Comparison of ENCODE assay signal across 8 mouse cellular contexts in the genomic region with DNA sequence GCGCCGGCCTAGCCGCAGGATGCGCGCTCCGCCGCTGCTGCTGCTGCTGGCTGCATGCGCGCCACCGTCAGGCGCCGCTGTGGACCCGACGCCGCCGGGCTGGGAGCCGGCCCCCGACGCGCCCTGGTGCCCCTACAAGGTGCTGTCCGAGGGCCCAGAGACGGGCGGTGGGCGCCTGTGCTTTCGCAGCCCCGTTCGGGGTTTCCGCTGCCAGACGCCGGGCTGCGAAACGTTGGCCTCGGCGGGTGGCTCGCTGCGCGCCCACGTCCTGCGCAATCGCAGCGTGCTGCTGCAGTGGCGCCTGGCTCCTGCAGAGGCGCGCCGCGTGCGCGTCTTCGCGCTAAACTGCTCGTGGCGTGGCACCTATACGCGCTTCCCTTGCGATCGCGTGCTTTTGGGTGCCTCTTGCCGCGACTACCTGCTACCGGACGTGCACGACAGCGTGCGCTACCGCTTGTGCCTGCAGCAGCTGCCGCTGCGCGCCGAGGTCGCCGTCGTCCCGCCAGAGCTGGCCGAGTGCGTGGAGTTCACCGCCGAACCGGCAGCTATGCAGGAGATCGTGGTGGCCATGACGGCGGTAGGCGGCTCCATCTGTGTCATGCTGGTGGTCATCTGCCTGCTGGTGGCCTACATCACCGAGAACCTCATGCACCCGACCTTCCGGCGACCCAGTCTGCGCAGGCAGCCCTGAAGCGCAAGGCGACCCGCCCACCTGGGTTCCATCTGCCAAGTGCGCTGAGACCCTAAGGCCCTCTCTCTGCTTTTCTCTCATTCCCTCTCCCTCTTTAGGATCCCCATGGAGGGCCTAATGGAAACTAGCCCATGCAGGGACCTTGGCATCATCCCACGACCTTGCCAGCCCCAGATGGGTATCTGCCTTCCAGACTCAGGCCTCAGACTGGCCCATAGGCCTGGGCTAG. TPM values are rescaled to one million over a fixed set of nuclear protein-coding genes. Genes with fewer than 3 reads are reported as not detected.
DNase-seq lines count a peak whose midpoint lies in the region; ATAC-seq and TF ChIP-seq lines count a peak whose summit lies in the region.

No protein-coding gene starts in this region.

- TF ChIP-seq POLR2A in cerebellum, adult 2 months (IDR thresholded peaks at IDR 0.05; ENCODE audit: borderline replicate concordance, insufficient read depth, low read length), result peak; percentile 43
- TF ChIP-seq POLR2A in thymus, adult 2 months (IDR thresholded peaks at IDR 0.05; ENCODE audit: control insufficient read depth, extremely low read depth, insufficient read depth, low read length, poor library complexity), result no peak

- H3K4me1 ChIP-seq in G1E (ENCODE audit: insufficient read depth, low read depth, low read length), result peaks cover 34% of the 10 kb centered on the region
- H3K4me1 ChIP-seq in cerebellum, adult 2 months (ENCODE audit: control insufficient read depth, insufficient read depth, low read length), result peaks cover 29% of the 10 kb centered on the region
- H3K4me1 ChIP-seq in hindbrain, embryonic 11.5 days (replicated peaks; ENCODE audit: control insufficient read depth, insufficient read depth, low read length), result no peaks in the 10 kb centered on the region; the same call in 1 of the 2 replicates
- peaks cover 4% of the 10 kb centered on the region; the same call in 1 of the 2 replicates for H3K4me1 ChIP-seq in lung, postnatal 0 days (ENCODE audit: insufficient read depth, low read depth, low read length)
- H3K4me1 ChIP-seq in thymus, adult 2 months (replicated peaks; ENCODE audit: control insufficient read depth, insufficient read depth, low read length), result peaks cover 14% of the 10 kb centered on the region

- H3K27me3 ChIP-seq in G1E (ENCODE audit: insufficient read depth, low read length), result peaks cover 43% of the 10 kb centered on the region
- no peaks in the 10 kb centered on the region for H3K27me3 ChIP-seq in cerebellum, adult 2 months (ENCODE audit: control insufficient read depth, insufficient read depth, low read length)
- H3K27me3 ChIP-seq in hindbrain, embryonic 11.5 days (ENCODE audit: control insufficient read depth, insufficient read depth, low read length), result peaks cover 12% of the 10 kb centered on the region
- no peaks in the 10 kb centered on the region; the same call in none of the 2 replicates for H3K27me3 ChIP-seq in lung, postnatal 0 days (replicated peaks; ENCODE audit: insufficient read depth, low read length)
- H3K27me3 ChIP-seq in thymus, adult 2 months (ENCODE audit: control insufficient read depth, insufficient read depth, low read length), result no peaks in the 10 kb centered on the region

- TF ChIP-seq EP300 in lung, postnatal 0 days (IDR thresholded peaks at IDR 0.05), result no peak

- ATAC-seq in G1E (ENCODE audit: extremely low read depth, insufficient number of reproducible peaks, low FRiP score, poor library complexity, severe bottlenecking), result no peak
- peak; percentile 64 for ATAC-seq in frontal cortex, adult (ENCODE audit: low TSS enrichment)
- peak; percentile 69; the same call in 1 of the 2 replicates for ATAC-seq in hindbrain, embryonic 11.5 days (ENCODE audit: low FRiP score)
- peak; percentile 80 for ATAC-seq in lung, postnatal 0 days

- peak overlapping the region; percentile 80 for H3K9ac ChIP-seq in hindbrain, embryonic 11.5 days (ENCODE audit: low read depth, low read length)
- peak overlapping the region; percentile 32 for H3K9ac ChIP-seq in lung, postnatal 0 days (replicated peaks; ENCODE audit: low read depth)

- peak overlapping the region; percentile 63 for H3K4me3 ChIP-seq in G1E (ENCODE audit: low read depth, low read length)
- peak overlapping the region; percentile 57 for H3K4me3 ChIP-seq in cerebellum, adult 2 months (replicated peaks; ENCODE audit: insufficient read depth, low read depth, low read length)
- H3K4me3 ChIP-seq in hindbrain, embryonic 11.5 days (ENCODE audit: low read depth, low read length), result peak overlapping the region; percentile 67
- peak overlapping the region; percentile 62 for H3K4me3 ChIP-seq in lung, postnatal 0 days (ENCODE audit: low read depth, low read length)
- H3K4me3 ChIP-seq in thymus, adult 2 months (ENCODE audit: control insufficient read depth, insufficient read depth, low read length), result peak overlapping the region; percentile 66

- WGBS in cerebellum, adult 2 months, result 2% methylated on average over 92 of the region's 92 CpGs
- whole genome bisulfite sequencing in hindbrain, embryonic 11.5 days, result 1% methylated on average over 78 of the region's 92 CpGs
- WGBS in lung, postnatal 0 days, result 3% methylated on average over 87 of the region's 92 CpGs
- WGBS in thymus, adult 2 months, result 2% methylated on average over 92 of the region's 92 CpGs

- no peak for DNase-seq in G1E (ENCODE audit: low spot score)
- peak; percentile 79 to 84 for DNase-seq in cerebellum, adult 2 months
- DNase-seq in hindbrain, embryonic 11.5 days (ENCODE audit: low spot score), result peak; percentile 76
- DNase-seq in layer of hippocampus, postnatal 25 days (ENCODE audit: extremely low spot score in 1 of 2, low spot score in 1 of 2), result peak; percentile 63 to 80
- peak; percentile 64 for DNase-seq in lung, postnatal 0 days (ENCODE audit: low spot score)
- DNase-seq in ovary, postnatal 10 days (ENCODE audit: low spot score), result peak; percentile 34
- peak; percentile 78 for DNase-seq in thymus, adult 2 months

- H3K27ac ChIP-seq in cerebellum, adult 2 months (ENCODE audit: insufficient read depth, low read length), result peak overlapping the region; percentile 96
- peak overlapping the region; percentile 69; the same call in 1 of the 2 replicates for H3K27ac ChIP-seq in hindbrain, embryonic 11.5 days (ENCODE audit: low read depth, low read length)
- H3K27ac ChIP-seq in lung, postnatal 0 days (ENCODE audit: low read length), result no peak overlapping the region
- 0 out of 2 replicates have a peak overlapping the region, but pooled peaks have one; percentile 1 for H3K27ac ChIP-seq in thymus, adult 2 months (ENCODE audit: control insufficient read depth, insufficient read depth, low read length)

- peak overlapping the region; percentile 93 for H3K4me2 ChIP-seq in hindbrain, embryonic 11.5 days (replicated peaks; ENCODE audit: low read depth, low read length)
- peak overlapping the region; percentile 96 for H3K4me2 ChIP-seq in lung, postnatal 0 days (replicated peaks; ENCODE audit: low read depth, low read length)

- no peak for TF ChIP-seq CTCF in G1E (IDR thresholded peaks at IDR 0.05; ENCODE audit: low read depth, low read length)
- TF ChIP-seq CTCF in cerebellum, adult 2 months (IDR thresholded peaks at IDR 0.05; ENCODE audit: borderline replicate concordance, insufficient read depth, low read depth, low read length), result no peak; the same call in 1 of the 2 replicates
- TF ChIP-seq CTCF in lung, postnatal 0 days (IDR thresholded peaks at IDR 0.05), result peak; percentile 68
- peak; percentile 33; the same call in 1 of the 2 replicates for TF ChIP-seq CTCF in thymus, adult 2 months (IDR thresholded peaks at IDR 0.05; ENCODE audit: borderline replicate concordance, control insufficient read depth, extremely low read depth, insufficient read depth, low read length, poor library complexity)

- H3K36me3 ChIP-seq in G1E (replicated peaks), result no peaks in the 10 kb centered on the region
- no peaks in the 10 kb centered on the region for H3K36me3 ChIP-seq in hindbrain, embryonic 11.5 days (ENCODE audit: control insufficient read depth, insufficient read depth, low read length)
- H3K36me3 ChIP-seq in lung, postnatal 0 days (ENCODE audit: insufficient read depth, low read length), result no peaks in the 10 kb centered on the region
- no peaks in the 10 kb centered on the region for H3K36me3 ChIP-seq in thymus, adult 2 months (ENCODE audit: control insufficient read depth, insufficient read depth, low read length)

- H3K9me3 ChIP-seq in G1E (replicated peaks), result peaks cover 13% of the 10 kb centered on the region
- H3K9me3 ChIP-seq in hindbrain, embryonic 11.5 days (ENCODE audit: control insufficient read depth, low read length), result no peaks in the 10 kb centered on the region
- H3K9me3 ChIP-seq in lung, postnatal 0 days (ENCODE audit: low read length), result no peaks in the 10 kb centered on the region

RNA-seq across cellular contexts. Expression of a gene that starts 0.6 kb away (rescaled TPM):
- total RNA-seq in G1E (2014; fragmentation: Nextera tagmentation) (not detected in 2 replicates), G1E (2017) (0.12 and 0.16 TPM in 2 replicates)
- not detected in 2 replicates for polyA plus RNA-seq in G1E (2012)
- polyA plus RNA-seq in cerebellum, adult 2 months (2012; rRNA removed), result 112 and 114 TPM in 2 replicates
- 1.6 and 1.8 TPM in 2 replicates for polyA plus RNA-seq in hindbrain, embryonic 11.5 days (2014; fragmentation: Nextera tagmentation; extraction: Ambion mirVana)
- total RNA-seq in layer of hippocampus, postnatal 25 days (2021), result 10 to 100 TPM; 23.9 to 27.5 TPM
- 3.3 and 3.6 TPM in 2 replicates for polyA plus RNA-seq in lung, postnatal 0 days (2015; fragmentation: Nextera tagmentation; extraction: Ambion mirVana)
- polyA plus RNA-seq in thymus, adult 2 months (2012; rRNA removed), result 17.4 and 18.5 TPM in 2 replicates

RNA-seq across cellular contexts. Expression of a gene that starts 9.9 kb away (rescaled TPM):
- total RNA-seq in G1E (2014; fragmentation: Nextera tagmentation) (195 and 204 TPM in 2 replicates), G1E (2017) (184 and 186 TPM in 2 replicates)
- polyA plus RNA-seq in G1E (2012), result 74.7 and 91.4 TPM in 2 replicates
- 141 and 152 TPM in 2 replicates for polyA plus RNA-seq in cerebellum, adult 2 months (2012; rRNA removed)
- polyA plus RNA-seq in hindbrain, embryonic 11.5 days (2014; fragmentation: Nextera tagmentation; extraction: Ambion mirVana), result 165 and 168 TPM in 2 replicates
- total RNA-seq in layer of hippocampus, postnatal 25 days (2021), result 10 to 100 TPM; 78.8 to 84.0 TPM
- polyA plus RNA-seq in lung, postnatal 0 days (2015; fragmentation: Nextera tagmentation; extraction: Ambion mirVana), result 166 and 178 TPM in 2 replicates
- polyA plus RNA-seq in thymus, adult 2 months (2012; rRNA removed), result 184 and 186 TPM in 2 replicates

RNA-seq across cellular contexts. Expression of a gene that starts 25.7 kb away (rescaled TPM):
- total RNA-seq in G1E (2014; fragmentation: Nextera tagmentation), result 5.8 and 9.6 TPM in 2 replicates
- 16.7 and 17.3 TPM in 2 replicates for total RNA-seq in G1E (2017)
- 36.0 and 36.9 TPM in 2 replicates for polyA plus RNA-seq in G1E (2012)
- polyA plus RNA-seq in cerebellum, adult 2 months (2012; rRNA removed), result 146 and 152 TPM in 2 replicates
- polyA plus RNA-seq in hindbrain, embryonic 11.5 days (2014; fragmentation: Nextera tagmentation; extraction: Ambion mirVana), result 9.9 and 12.5 TPM in 2 replicates
- total RNA-seq in layer of hippocampus, postnatal 25 days (2021), result 100 to 1,000 TPM in 1 of 2 experiments, 10 to 100 TPM in 1; 96.6 to 109 TPM
- 16.3 and 19.8 TPM in 2 replicates for polyA plus RNA-seq in lung, postnatal 0 days (2015; fragmentation: Nextera tagmentation; extraction: Ambion mirVana)
- polyA plus RNA-seq in thymus, adult 2 months (2012; rRNA removed), result 91.2 and 99.7 TPM in 2 replicates

RNA-seq across cellular contexts. Expression of a gene that starts 39.9 kb away (rescaled TPM):
- total RNA-seq in G1E (2014; fragmentation: Nextera tagmentation) (0.58 and 0.68 TPM in 2 replicates), G1E (2017) (0.55 and 0.64 TPM in 2 replicates)
- polyA plus RNA-seq in G1E (2012), result 0.94 and 0.98 TPM in 2 replicates
- 123 and 133 TPM in 2 replicates for polyA plus RNA-seq in cerebellum, adult 2 months (2012; rRNA removed)
- 0.73 and 0.91 TPM in 2 replicates for polyA plus RNA-seq in hindbrain, embryonic 11.5 days (2014; fragmentation: Nextera tagmentation; extraction: Ambion mirVana)
- total RNA-seq in layer of hippocampus, postnatal 25 days (2021), result 10 to 100 TPM; 38.0 to 39.7 TPM
- 0.58 and 0.63 TPM in 2 replicates for polyA plus RNA-seq in lung, postnatal 0 days (2015; fragmentation: Nextera tagmentation; extraction: Ambion mirVana)
- polyA plus RNA-seq in thymus, adult 2 months (2012; rRNA removed), result 4.9 and 5.1 TPM in 2 replicates

RNA-seq across cellular contexts. Expression of a gene that starts 41.6 kb away (rescaled TPM):
- not detected in 2 replicates for total RNA-seq in G1E (2014; fragmentation: Nextera tagmentation)
- 0.12 and 0.71 TPM in 2 replicates for total RNA-seq in G1E (2017)
- 0.08 and 0.29 TPM in 2 replicates for polyA plus RNA-seq in G1E (2012)
- polyA plus RNA-seq in cerebellum, adult 2 months (2012; rRNA removed), result 38.1 and 39.4 TPM in 2 replicates
- 2.6 and 3.1 TPM in 2 replicates for polyA plus RNA-seq in hindbrain, embryonic 11.5 days (2014; fragmentation: Nextera tagmentation; extraction: Ambion mirVana)
- total RNA-seq in layer of hippocampus, postnatal 25 days (2021), result 1 to 10 TPM; 2.7 to 3.0 TPM
- polyA plus RNA-seq in lung, postnatal 0 days (2015; fragmentation: Nextera tagmentation; extraction: Ambion mirVana), result 44.5 and 46.2 TPM in 2 replicates
- polyA plus RNA-seq in thymus, adult 2 months (2012; rRNA removed), result 17.0 and 17.8 TPM in 2 replicates

Comparison
In these comparisons a context has a peak if more than half of its experiments do, and no peak if none do; other contexts are left out.
1. CTCF ChIP-seq: peak in lung, postnatal 0 days (single experiment) and thymus, adult 2 months (single experiment); none in G1E (single experiment) and cerebellum, adult 2 months (single experiment).
2. Peak in every context shown above with its lines, with median percentiles within 50 percentile points of each other: H3K4me3 ChIP-seq.